Mouse (Mus musculus) erythroblast, embryonic 14.5 days (primary cell): Measurements from ENCODE around the gene Rgl1.

Source experiments
- GATA1 ChIP-seq: IDR thresholded peaks from 2 replicates; pipeline ENCODE4 v1.6.1; 2012; ENCODE audit warnings: low read length, inconsistent platforms, mixed read lengths
- TAL1 ChIP-seq: IDR thresholded peaks from 3 replicates; pipeline ENCODE4 v1.6.1; 2012; ENCODE audit warnings: low read length, inconsistent platforms, mixed read lengths

DNA sequence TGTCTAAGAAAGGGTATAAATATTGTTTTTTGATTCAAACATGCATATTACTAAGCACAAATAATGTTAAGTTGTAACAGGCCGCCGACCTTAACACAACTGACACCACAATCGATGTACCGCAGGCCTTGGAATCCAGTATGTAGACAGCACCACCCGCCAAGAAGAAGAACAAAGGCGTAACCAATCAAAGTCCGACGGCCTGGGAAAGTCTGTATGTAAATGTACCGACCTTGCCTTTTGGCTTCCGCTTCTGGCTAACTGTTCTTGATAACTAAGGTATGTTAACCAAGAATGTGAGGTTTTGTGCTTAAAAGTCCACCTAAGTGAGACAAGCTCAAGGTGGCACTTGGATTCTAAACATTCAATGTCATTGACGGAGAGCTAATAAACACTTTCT, 26.8 kb downstream of the Rgl1 start:
- TF ChIP-seq TAL1, result no peak
- TF ChIP-seq GATA1, result no peak
